Mouse (Mus musculus) midbrain, embryonic 16.5 days (tissue): ENCODE results near the gene Sec22b. TPM values are rescaled to one million over a fixed set of nuclear protein-coding genes. Genes with fewer than 3 reads are reported as not detected.

Source experiments
- ATAC-seq: fragments of 200-750 bp; cut with Nextera tagmentation; 2 replicates; pipeline ENCODE4 v1.8.0; 2017; ENCODE audit warnings: moderate TSS enrichment
- H3K27ac ChIP-seq: fragments of 300-500 bp; sonication (generic); 2 replicates; pipeline ENCODE4 v1.5.1; 2014; ENCODE audit warnings: mild to moderate bottlenecking, low read length, mixed read lengths
- H3K27me3 ChIP-seq: fragments of 300-500 bp; sonication (generic); 2 replicates; pipeline ENCODE4 v1.6.1; 2014; ENCODE audit warnings: low read depth, low read length, mixed read lengths; ENCODE audit not compliant: control insufficient read depth, insufficient read depth
- H3K36me3 ChIP-seq: fragments of 300-500 bp; sonication (generic); 2 replicates; pipeline ENCODE4 v1.6.1; 2014; ENCODE audit warnings: mild to moderate bottlenecking, low read length, moderate library complexity, mixed read lengths; ENCODE audit not compliant: control insufficient read depth, insufficient read depth
- H3K4me1 ChIP-seq: fragments of 300-500 bp; sonication (generic); 2 replicates; pipeline ENCODE4 v1.6.1; 2014; ENCODE audit warnings: mild to moderate bottlenecking, low read length, mixed read lengths; ENCODE audit not compliant: control insufficient read depth, insufficient read depth
- H3K4me2 ChIP-seq: fragments of 300-500 bp; sonication (generic); 2 replicates; pipeline ENCODE4 v1.6.1; 2014; ENCODE audit warnings: mild to moderate bottlenecking, low read length, mixed read lengths
- H3K4me3 ChIP-seq: fragments of 300-500 bp; sonication (generic); 2 replicates; pipeline ENCODE4 v1.5.1; 2014; ENCODE audit warnings: low read depth, mild to moderate bottlenecking, low read length, moderate library complexity, mixed read lengths
- H3K9ac ChIP-seq: fragments of 300-500 bp; sonication (generic); 2 replicates; pipeline ENCODE4 v1.6.1; 2014; ENCODE audit warnings: low read depth, low read length, mixed read lengths
- H3K9me3 ChIP-seq: fragments of 300-500 bp; sonication (generic); replicated peaks from 2 replicates; pipeline ENCODE4 v1.6.1; 2014; ENCODE audit warnings: mild to moderate bottlenecking, low read length, mixed read lengths; ENCODE audit not compliant: control insufficient read depth, poor library complexity, severe bottlenecking
- WGBS: fragments of 180-500 bp; shearing (Covaris S2); extraction: QIAGEN DNeasy Blood & Tissue Kit; methylation state at CpG from one replicate; pipeline ENCODE4 v1.1.7; 2014; 5-methylcytosine and 5-hydroxymethylcytosine counted together
- polyA plus RNA-seq: library from polyadenylated mRNA; unstranded; fragments of >200 nt; fragmentation: Nextera tagmentation; extraction: Ambion mirVana; gene quantifications from 2 replicates; pipeline ENCODE4 v1.2.1, GENCODE M21; 2015

The Sec22b gene
- polyA plus RNA-seq, 1 experiment from 2014 or later: 86.9 TPM

- no peaks in the 10 kb centered on the region for H3K36me3 ChIP-seq
- H3K4me1 ChIP-seq: peaks cover 7% of the 10 kb centered on the region
- ATAC-seq: no peak
- no peaks in the 10 kb centered on the region for H3K27me3 ChIP-seq
- no peak overlapping the region for H3K4me2 ChIP-seq
- no peaks in the 10 kb centered on the region for H3K9me3 ChIP-seq
- no peak overlapping the region for H3K9ac ChIP-seq
- no peak overlapping the region for H3K27ac ChIP-seq
- 50% methylated on average over 1 of the region's 1 CpGs for WGBS
- H3K4me3 ChIP-seq: no peak overlapping the region
Observed at GRCm38 (mm10) chr3:97956926-97957325, 55.9 kb downstream of the Sec22b start.

GRCm38 (mm10) chr3:97960783-97961594 is 60.0 kb downstream of the Sec22b start:
- H3K27ac ChIP-seq: no peak overlapping the region
- peak; percentile 75 for ATAC-seq
- H3K9ac ChIP-seq: no peak overlapping the region
- peaks cover 7% of the 10 kb centered on the region for H3K4me1 ChIP-seq
- H3K9me3 ChIP-seq: no peaks in the 10 kb centered on the region
- H3K27me3 ChIP-seq: no peaks in the 10 kb centered on the region
- H3K36me3 ChIP-seq: no peaks in the 10 kb centered on the region
- 47% methylated on average over 14 of the region's 14 CpGs for WGBS
- no peak overlapping the region for H3K4me3 ChIP-seq
- no peak overlapping the region for H3K4me2 ChIP-seq

- peaks cover 7% of the 10 kb centered on the region for H3K4me1 ChIP-seq
- no peak for ATAC-seq
- 73% methylated on average over 6 of the region's 6 CpGs for WGBS
- no peak overlapping the region for H3K27ac ChIP-seq
- no peak overlapping the region for H3K4me3 ChIP-seq
- no peak overlapping the region for H3K9ac ChIP-seq
- H3K4me2 ChIP-seq: no peak overlapping the region
- no peaks in the 10 kb centered on the region for H3K27me3 ChIP-seq
- H3K9me3 ChIP-seq: no peaks in the 10 kb centered on the region
- H3K36me3 ChIP-seq: no peaks in the 10 kb centered on the region
Observed at GRCm38 (mm10) chr3:97961962-97962361, 61.0 kb downstream of the Sec22b start.

GRCm38 (mm10) chr3:97964878-97965353 is 63.9 kb downstream of the Sec22b start:
- ATAC-seq: no peak
- 89% methylated on average over 14 of the region's 14 CpGs for WGBS
- H3K9ac ChIP-seq: no peak overlapping the region
- H3K27ac ChIP-seq: no peak overlapping the region
- peaks cover 7% of the 10 kb centered on the region for H3K4me1 ChIP-seq
- H3K36me3 ChIP-seq: no peaks in the 10 kb centered on the region
- H3K27me3 ChIP-seq: no peaks in the 10 kb centered on the region
- H3K9me3 ChIP-seq: no peaks in the 10 kb centered on the region
- H3K4me2 ChIP-seq: no peak overlapping the region
- H3K4me3 ChIP-seq: no peak overlapping the region

- H3K4me1 ChIP-seq: no peaks in the 10 kb centered on the region
- H3K4me2 ChIP-seq: no peak overlapping the region
- no peak for ATAC-seq
- no peak overlapping the region for H3K9ac ChIP-seq
- H3K4me3 ChIP-seq: no peak overlapping the region
- 67% methylated on average over 2 of the region's 2 CpGs for WGBS
- no peak overlapping the region for H3K27ac ChIP-seq
- H3K36me3 ChIP-seq: no peaks in the 10 kb centered on the region
- H3K9me3 ChIP-seq: no peaks in the 10 kb centered on the region
- H3K27me3 ChIP-seq: no peaks in the 10 kb centered on the region
Observed at GRCm38 (mm10) chr3:97967627-97968026, 66.6 kb downstream of the Sec22b start.

GRCm38 (mm10) chr3:97968191-97968590 is 67.2 kb downstream of the Sec22b start:
- 98% methylated on average over 2 of the region's 2 CpGs for WGBS
- H3K9me3 ChIP-seq: no peaks in the 10 kb centered on the region
- no peak overlapping the region for H3K9ac ChIP-seq
- no peak overlapping the region for H3K4me2 ChIP-seq
- H3K27me3 ChIP-seq: no peaks in the 10 kb centered on the region
- no peaks in the 10 kb centered on the region for H3K4me1 ChIP-seq
- H3K36me3 ChIP-seq: no peaks in the 10 kb centered on the region
- H3K27ac ChIP-seq: no peak overlapping the region
- ATAC-seq: no peak
- no peak overlapping the region for H3K4me3 ChIP-seq

GRCm38 (mm10) chr3:97969019-97969418 is 68.0 kb downstream of the Sec22b start:
- Histone ChIP-seq H3K9ac (no peak overlapping the region), H3K36me3 (no peaks in the 10 kb centered on the region), H3K4me2 (no peak overlapping the region), H3K4me3 (no peak overlapping the region), H3K27me3 (no peaks in the 10 kb centered on the region), H3K27ac (no peak overlapping the region), H3K4me1 (no peaks in the 10 kb centered on the region), H3K9me3 (no peaks in the 10 kb centered on the region)
- ATAC-seq: no peak
- 64% methylated on average over 1 of the region's 1 CpGs for WGBS

- Histone ChIP-seq H3K4me1 (no peaks in the 10 kb centered on the region), H3K9ac (no peak overlapping the region), H3K4me2 (no peak overlapping the region), H3K36me3 (no peaks in the 10 kb centered on the region), H3K9me3 (no peaks in the 10 kb centered on the region), H3K4me3 (no peak overlapping the region), H3K27ac (no peak overlapping the region), H3K27me3 (no peaks in the 10 kb centered on the region)
- WGBS: 28% methylated on average over 7 of the region's 7 CpGs
- ATAC-seq: 0 out of 2 replicates have a peak, but pooled peaks have one; percentile 14
Observed at GRCm38 (mm10) chr3:97971117-97971516, 70.1 kb downstream of the Sec22b start.

- Histone ChIP-seq H3K4me1 (no peaks in the 10 kb centered on the region), H3K9ac (no peak overlapping the region), H3K27me3 (no peaks in the 10 kb centered on the region), H3K27ac (no peak overlapping the region), H3K4me3 (no peak overlapping the region), H3K9me3 (no peaks in the 10 kb centered on the region), H3K36me3 (no peaks in the 10 kb centered on the region), H3K4me2 (no peak overlapping the region)
- 64% methylated on average over 5 of the region's 5 CpGs for WGBS
- no peak for ATAC-seq
Observed at GRCm38 (mm10) chr3:97972200-97972599, 71.2 kb downstream of the Sec22b start.
